Mouse (Mus musculus): ENCODE data around the gene Gsta4.
"Not testable (repeated sequence)": the region's sequence is repeated elsewhere in the genome, so short reads cannot be mapped to it uniquely, and the experiment has no call there.

- TF ChIP-seq CTCF (IDR thresholded peaks at IDR 0.05; ENCODE audit: extremely low read depth, insufficient read depth, insufficient read length, insufficient replicate concordance); POLR2A (IDR thresholded peaks at IDR 0.05; ENCODE audit: low read depth, low read length): not testable (repeated sequence)
Measured at GRCm38 (mm10) chr9:78229658-78230057, 47.1 kb downstream of the Gsta4 start.

All from spleen, adult 2 months (tissue).